Mouse (Mus musculus): ENCODE results near the gene Steap3. TPM values are rescaled to one million over a fixed set of nuclear protein-coding genes. Genes with fewer than 3 reads are reported as not detected.

Steap3 gene
- polyA plus RNA-seq, 1 experiment from 2014 or later = 14.6 TPM

- 80% methylated on average over 6 of the region's 6 CpGs for WGBS
- H3K9me3 ChIP-seq = 0 out of 2 replicates have a peak, but pooled peaks cover 3% of the 10 kb centered on the region
- no peak for DNase-seq (ENCODE audit: low spot score)
- no peak overlapping the region for H3K4me3 ChIP-seq
- no peaks in the 10 kb centered on the region for H3K27me3 ChIP-seq (ENCODE audit: insufficient read depth, poor library complexity, severe bottlenecking)
- H3K36me3 ChIP-seq = no peaks in the 10 kb centered on the region
- H3K4me1 ChIP-seq = no peaks in the 10 kb centered on the region
- H3K27ac ChIP-seq = no peak overlapping the region
Measured at GRCm38 (mm10) chr1:120190946-120191345, 81.6 kb downstream of the Steap3 start.

GRCm38 (mm10) chr1:120190300-120190699 is 82.2 kb downstream of the Steap3 start:
- Histone ChIP-seq H3K27ac (no peak overlapping the region), H3K27me3 (ENCODE audit: insufficient read depth, poor library complexity, severe bottlenecking) (no peaks in the 10 kb centered on the region), H3K4me1 (no peaks in the 10 kb centered on the region), H3K9me3 (0 out of 2 replicates have a peak, but pooled peaks cover 3% of the 10 kb centered on the region), H3K36me3 (no peaks in the 10 kb centered on the region), H3K4me3 (no peak overlapping the region)
- no peak for DNase-seq (ENCODE audit: low spot score)
- 86% methylated on average over 2 of the region's 2 CpGs for WGBS

GRCm38 (mm10) chr1:120189206-120189605 is 83.3 kb downstream of the Steap3 start:
- Histone ChIP-seq H3K4me3 (no peak overlapping the region), H3K27ac (no peak overlapping the region), H3K36me3 (no peaks in the 10 kb centered on the region), H3K27me3 (ENCODE audit: insufficient read depth, poor library complexity, severe bottlenecking) (no peaks in the 10 kb centered on the region), H3K9me3 (0 out of 2 replicates have a peak, but pooled peaks cover 3% of the 10 kb centered on the region), H3K4me1 (no peaks in the 10 kb centered on the region)
- DNase-seq (ENCODE audit: low spot score) = no peak
- 90% methylated on average over 6 of the region's 6 CpGs for WGBS

- DNase-seq (ENCODE audit: low spot score) = no peak
- no peak overlapping the region for H3K4me3 ChIP-seq
- WGBS = 63% methylated on average over 7 of the region's 7 CpGs
- no peaks in the 10 kb centered on the region for H3K36me3 ChIP-seq
- H3K27me3 ChIP-seq (ENCODE audit: insufficient read depth, poor library complexity, severe bottlenecking) = no peaks in the 10 kb centered on the region
- H3K27ac ChIP-seq = no peak overlapping the region
- 0 out of 2 replicates have a peak, but pooled peaks cover 3% of the 10 kb centered on the region for H3K9me3 ChIP-seq
- no peaks in the 10 kb centered on the region for H3K4me1 ChIP-seq
Measured at GRCm38 (mm10) chr1:120187059-120187458, 85.4 kb downstream of the Steap3 start.

- no peak for DNase-seq (ENCODE audit: low spot score)
- Histone ChIP-seq H3K9me3 (0 out of 2 replicates have a peak, but pooled peaks cover 3% of the 10 kb centered on the region), H3K36me3 (no peaks in the 10 kb centered on the region), H3K4me3 (no peak overlapping the region), H3K27me3 (ENCODE audit: insufficient read depth, poor library complexity, severe bottlenecking) (no peaks in the 10 kb centered on the region), H3K4me1 (no peaks in the 10 kb centered on the region), H3K27ac (no peak overlapping the region)
- WGBS = 51% methylated on average over 9 of the region's 9 CpGs
Measured at GRCm38 (mm10) chr1:120186655-120187054, 85.8 kb downstream of the Steap3 start.

GRCm38 (mm10) chr1:120186204-120186603 is 86.3 kb downstream of the Steap3 start:
- no peak overlapping the region for H3K27ac ChIP-seq
- no peaks in the 10 kb centered on the region for H3K4me1 ChIP-seq
- DNase-seq (ENCODE audit: low spot score) = no peak
- WGBS = 45% methylated on average over 6 of the region's 6 CpGs
- H3K9me3 ChIP-seq = no peaks in the 10 kb centered on the region
- no peaks in the 10 kb centered on the region for H3K27me3 ChIP-seq (ENCODE audit: insufficient read depth, poor library complexity, severe bottlenecking)
- no peak overlapping the region for H3K4me3 ChIP-seq
- no peaks in the 10 kb centered on the region for H3K36me3 ChIP-seq

- 86% methylated on average over 8 of the region's 8 CpGs for WGBS
- no peak for DNase-seq (ENCODE audit: low spot score)
- Histone ChIP-seq H3K4me1 (peaks cover 22% of the 10 kb centered on the region), H3K9me3 (no peaks in the 10 kb centered on the region), H3K27ac (no peak overlapping the region), H3K36me3 (no peaks in the 10 kb centered on the region), H3K4me3 (no peak overlapping the region), H3K27me3 (ENCODE audit: insufficient read depth, poor library complexity, severe bottlenecking) (no peaks in the 10 kb centered on the region)
Measured at GRCm38 (mm10) chr1:120177141-120177540, 95.4 kb downstream of the Steap3 start.

GRCm38 (mm10) chr1:120176313-120176712 is 96.2 kb downstream of the Steap3 start:
- H3K4me1 ChIP-seq = peaks cover 22% of the 10 kb centered on the region
- 10% methylated on average over 14 of the region's 14 CpGs for WGBS
- H3K27me3 ChIP-seq (ENCODE audit: insufficient read depth, poor library complexity, severe bottlenecking) = no peaks in the 10 kb centered on the region
- H3K9me3 ChIP-seq = no peaks in the 10 kb centered on the region
- H3K36me3 ChIP-seq = no peaks in the 10 kb centered on the region
- H3K4me3 ChIP-seq = peak overlapping the region; percentile 31
- 0 out of 2 replicates have a peak overlapping the region, but pooled peaks have one; percentile 52 for H3K27ac ChIP-seq
- peak; percentile 89 for DNase-seq (ENCODE audit: low spot score)

- no peak for DNase-seq (ENCODE audit: low spot score)
- Histone ChIP-seq H3K36me3 (no peaks in the 10 kb centered on the region), H3K27me3 (ENCODE audit: insufficient read depth, poor library complexity, severe bottlenecking) (no peaks in the 10 kb centered on the region), H3K4me3 (no peak overlapping the region), H3K4me1 (peaks cover 22% of the 10 kb centered on the region), H3K9me3 (no peaks in the 10 kb centered on the region), H3K27ac (no peak overlapping the region)
- WGBS = 87% methylated on average over 4 of the region's 4 CpGs
Measured at GRCm38 (mm10) chr1:120174991-120175390, 97.5 kb downstream of the Steap3 start.

GRCm38 (mm10) chr1:120171819-120172521 is 100.5 kb downstream of the Steap3 start:
- DNase-seq (ENCODE audit: low spot score) = no peak
- peaks cover 13% of the 10 kb centered on the region for H3K4me1 ChIP-seq
- H3K27ac ChIP-seq = no peak overlapping the region
- no peaks in the 10 kb centered on the region for H3K27me3 ChIP-seq (ENCODE audit: insufficient read depth, poor library complexity, severe bottlenecking)
- 55% methylated on average over 5 of the region's 5 CpGs for WGBS
- no peaks in the 10 kb centered on the region for H3K36me3 ChIP-seq
- H3K9me3 ChIP-seq = no peaks in the 10 kb centered on the region
- H3K4me3 ChIP-seq = no peak overlapping the region

- WGBS = 79% methylated on average over 7 of the region's 7 CpGs
- Histone ChIP-seq H3K27me3 (ENCODE audit: insufficient read depth, poor library complexity, severe bottlenecking) (no peaks in the 10 kb centered on the region), H3K36me3 (no peaks in the 10 kb centered on the region), H3K4me1 (no peaks in the 10 kb centered on the region), H3K9me3 (no peaks in the 10 kb centered on the region), H3K27ac (no peak overlapping the region), H3K4me3 (no peak overlapping the region)
- DNase-seq (ENCODE audit: low spot score) = no peak
Measured at GRCm38 (mm10) chr1:120170307-120170706, 102.2 kb downstream of the Steap3 start.

GRCm38 (mm10) chr1:120168674-120169073 is 103.8 kb downstream of the Steap3 start:
- WGBS = 88% methylated on average over 7 of the region's 7 CpGs
- DNase-seq (ENCODE audit: low spot score) = no peak
- Histone ChIP-seq H3K4me1 (no peaks in the 10 kb centered on the region), H3K27me3 (ENCODE audit: insufficient read depth, poor library complexity, severe bottlenecking) (no peaks in the 10 kb centered on the region), H3K9me3 (no peaks in the 10 kb centered on the region), H3K36me3 (no peaks in the 10 kb centered on the region), H3K27ac (no peak overlapping the region), H3K4me3 (no peak overlapping the region)

- WGBS = 64% methylated on average over 4 of the region's 4 CpGs
- H3K27me3 ChIP-seq (ENCODE audit: insufficient read depth, poor library complexity, severe bottlenecking) = no peaks in the 10 kb centered on the region
- no peaks in the 10 kb centered on the region for H3K4me1 ChIP-seq
- DNase-seq (ENCODE audit: low spot score) = no peak
- H3K9me3 ChIP-seq = no peaks in the 10 kb centered on the region
- H3K27ac ChIP-seq = no peak overlapping the region
- no peak overlapping the region for H3K4me3 ChIP-seq
- no peaks in the 10 kb centered on the region for H3K36me3 ChIP-seq
Measured at GRCm38 (mm10) chr1:120168016-120168415, 104.5 kb downstream of the Steap3 start.

- H3K36me3 ChIP-seq = no peaks in the 10 kb centered on the region
- DNase-seq (ENCODE audit: low spot score) = no peak
- no peaks in the 10 kb centered on the region for H3K27me3 ChIP-seq (ENCODE audit: insufficient read depth, poor library complexity, severe bottlenecking)
- no peak overlapping the region for H3K4me3 ChIP-seq
- no peaks in the 10 kb centered on the region for H3K9me3 ChIP-seq
- no peak overlapping the region for H3K27ac ChIP-seq
- H3K4me1 ChIP-seq = no peaks in the 10 kb centered on the region
- 50% methylated on average over 1 of the region's 1 CpGs for WGBS
Measured at GRCm38 (mm10) chr1:120162616-120163015, 109.9 kb downstream of the Steap3 start.

Measured in heart, embryonic 10.5 days (tissue).